Mouse (Mus musculus) heart, embryonic 14.5 days (tissue): ENCODE measurements around the gene Nlrp9c. TPM values are rescaled to one million over a fixed set of nuclear protein-coding genes. Genes with fewer than 3 reads are reported as not detected.

ENCODE experiments used
- polyA plus RNA-seq: library from polyadenylated mRNA; unstranded; fragments of >200 nt; fragmentation: Nextera tagmentation; extraction: Ambion mirVana; gene quantifications from 2 replicates; pipeline ENCODE4 v1.2.1, GENCODE M21; 2014

Gene Nlrp9c
- polyA plus RNA-seq, 1 experiment from 2014 or later: not detected

Other genes with a start within 250 kb of the Nlrp9c start
- gene Cyp2b9, start 230.3 kb downstream of the Nlrp9c start, polyA plus RNA-seq: not detected in 2 replicates
- not detected in 2 replicates for gene Vmn1r184, start 143.4 kb downstream of the Nlrp9c start, polyA plus RNA-seq
- not detected in 2 replicates for gene Cyp2a4, start 96.5 kb downstream of the Nlrp9c start, polyA plus RNA-seq
- not detected in 2 replicates for gene Nlrp4a, start 31.4 kb upstream of the Nlrp9c start, polyA plus RNA-seq
- not detected in 2 replicates for gene Nlrp9a, start 131.3 kb upstream of the Nlrp9c start, polyA plus RNA-seq
- not detected in 2 replicates for gene Vmn1r185, start 214.8 kb upstream of the Nlrp9c start, polyA plus RNA-seq